Mouse (Mus musculus) liver, embryonic 13.5 days (tissue): ENCODE data around the gene Tmem72. TPM values are rescaled to one million over a fixed set of nuclear protein-coding genes. Genes with fewer than 3 reads are reported as not detected.

ENCODE experiments used
- ATAC-seq: fragments of 200-750 bp; cut with Nextera tagmentation; 2 replicates; pipeline ENCODE4 v1.8.0; 2017; ENCODE audit warnings: low read depth, mild to moderate bottlenecking, moderate number of reproducible peaks, moderate library complexity
- DNase-seq: peaks from one replicate; pipeline ENCODE4 v3.0.0; 2022
- H3K27ac ChIP-seq: fragments of 300-500 bp; sonication (generic); 2 replicates; pipeline ENCODE4 v1.5.1; 2015; ENCODE audit warnings: moderate library complexity, mild to moderate bottlenecking, inconsistent platforms
- H3K27me3 ChIP-seq: fragments of 300-500 bp; sonication (generic); 2 replicates; pipeline ENCODE4 v1.6.1; 2015; ENCODE audit warnings: mild to moderate bottlenecking, inconsistent platforms
- H3K36me3 ChIP-seq: fragments of 300-500 bp; sonication (generic); 2 replicates; pipeline ENCODE4 v1.6.1; 2015; ENCODE audit warnings: mild to moderate bottlenecking, inconsistent platforms
- H3K4me1 ChIP-seq: fragments of 300-500 bp; sonication (generic); replicated peaks from 2 replicates; pipeline ENCODE4 v1.6.1; 2015; ENCODE audit warnings: inconsistent platforms
- H3K4me2 ChIP-seq: fragments of 300-500 bp; sonication (generic); 2 replicates; pipeline ENCODE4 v1.6.1; 2015; ENCODE audit warnings: inconsistent platforms, mild to moderate bottlenecking, moderate library complexity
- H3K4me3 ChIP-seq: fragments of 300-500 bp; sonication (generic); replicated peaks from 2 replicates; pipeline ENCODE4 v1.5.1; 2015; ENCODE audit warnings: mild to moderate bottlenecking, inconsistent platforms
- H3K9ac ChIP-seq: fragments of 300-500 bp; sonication (generic); 2 replicates; pipeline ENCODE4 v1.6.1; 2015; ENCODE audit warnings: mild to moderate bottlenecking, inconsistent platforms
- H3K9me3 ChIP-seq: fragments of 300-500 bp; sonication (generic); replicated peaks from 2 replicates; pipeline ENCODE4 v1.6.1; 2016; ENCODE audit warnings: inconsistent platforms
- WGBS: fragments of 180-500 bp; shearing (Covaris S2); methylation state at CpG from one replicate; pipeline ENCODE4 v1.1.7; 2015; ENCODE audit not compliant: insufficient replicate concordance; 5-methylcytosine and 5-hydroxymethylcytosine counted together
- polyA plus RNA-seq: library from polyadenylated mRNA; unstranded; fragments of >200 nt; fragmentation: Nextera tagmentation; extraction: Ambion mirVana; gene quantifications from 2 replicates; pipeline ENCODE4 v1.2.1, GENCODE M21; 2015

The Tmem72 gene
- polyA plus RNA-seq, 1 experiment from 2014 or later: 0.01 TPM

DNA sequence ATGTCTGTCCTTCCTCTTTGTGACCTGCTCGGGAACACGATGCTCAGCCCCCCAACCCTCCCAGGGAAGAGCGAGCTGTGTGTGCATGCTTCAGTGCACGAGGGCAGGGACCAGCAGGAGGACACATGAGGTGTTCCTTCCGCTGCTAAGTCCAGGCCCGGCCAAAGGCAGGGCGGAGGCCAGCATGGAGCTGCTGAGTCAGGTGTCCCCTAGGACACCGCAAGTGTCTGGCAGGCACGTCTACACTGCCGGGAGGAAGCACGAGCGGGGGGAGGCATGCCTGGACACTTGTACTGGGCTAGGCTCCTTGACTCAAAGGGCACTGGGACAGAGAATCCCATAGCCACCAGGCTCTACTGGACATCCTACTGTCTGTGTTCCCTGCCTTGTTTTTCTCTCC, 69.0 kb downstream of the Tmem72 start:
- ATAC-seq (no peak), DNase-seq (no peak)

GRCm38 (mm10) chr6:116644335-116644734, 72.4 kb downstream of the Tmem72 start:
- Histone ChIP-seq H3K27me3 (no peaks in the 10 kb centered on the region), H3K4me1 (peaks cover 4% of the 10 kb centered on the region), H3K9me3 (no peaks in the 10 kb centered on the region), H3K27ac (no peak overlapping the region), H3K36me3 (no peaks in the 10 kb centered on the region), H3K4me3 (no peak overlapping the region), H3K9ac (no peak overlapping the region), H3K4me2 (no peak overlapping the region)
- DNase-seq: no peak
- ATAC-seq: no peak
- WGBS: 48% methylated on average over 3 of the region's 3 CpGs

More for the DNA sequence above, 69.0 kb downstream of the Tmem72 start:
- Histone ChIP-seq H3K36me3 (no peaks in the 10 kb centered on the region), H3K27me3 (no peaks in the 10 kb centered on the region; the same call in 1 of the 2 replicates), H3K4me2 (no peak overlapping the region), H3K4me1 (peaks cover 12% of the 10 kb centered on the region), H3K4me3 (no peak overlapping the region), H3K9me3 (no peaks in the 10 kb centered on the region), H3K27ac (no peak overlapping the region), H3K9ac (no peak overlapping the region)
- 68% methylated on average over 12 of the region's 12 CpGs for WGBS

DNA sequence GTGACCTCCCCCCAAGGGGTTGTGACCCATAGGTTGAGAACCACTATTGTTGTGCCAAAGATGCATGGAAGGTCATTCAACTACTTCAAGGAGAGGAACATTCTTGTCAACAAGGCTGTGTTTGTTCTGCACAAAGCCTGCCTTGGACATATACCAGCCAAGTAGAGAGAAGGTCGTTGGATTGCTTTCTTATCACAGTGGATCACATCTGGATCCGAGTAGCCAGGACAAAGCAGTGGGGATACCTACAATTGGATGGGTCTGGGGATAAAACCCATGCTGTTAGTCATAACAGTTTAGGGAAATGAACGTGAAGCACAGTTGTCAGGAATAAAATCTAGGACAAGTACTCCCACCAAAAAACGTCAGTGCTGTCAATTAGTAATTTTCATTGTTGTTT, 72.8 kb downstream of the Tmem72 start:
- H3K4me3 ChIP-seq: no peak overlapping the region
- no peak overlapping the region for H3K4me2 ChIP-seq
- H3K36me3 ChIP-seq: no peaks in the 10 kb centered on the region
- no peak overlapping the region for H3K27ac ChIP-seq
- 48% methylated on average over 4 of the region's 4 CpGs for WGBS
- no peaks in the 10 kb centered on the region for H3K27me3 ChIP-seq
- DNase-seq (no peak), ATAC-seq (no peak)
- no peaks in the 10 kb centered on the region for H3K9me3 ChIP-seq
- H3K4me1 ChIP-seq: peaks cover 8% of the 10 kb centered on the region
- no peak overlapping the region for H3K9ac ChIP-seq

- Histone ChIP-seq H3K4me3 (no peak overlapping the region), H3K36me3 (no peaks in the 10 kb centered on the region), H3K9me3 (no peaks in the 10 kb centered on the region), H3K9ac (no peak overlapping the region), H3K27ac (no peak overlapping the region), H3K27me3 (no peaks in the 10 kb centered on the region), H3K4me2 (no peak overlapping the region), H3K4me1 (peaks cover 9% of the 10 kb centered on the region)
- WGBS: 75% methylated on average over 11 of the region's 11 CpGs
- ATAC-seq (no peak), DNase-seq (no peak)
Observed at GRCm38 (mm10) chr6:116642942-116643341, 73.8 kb downstream of the Tmem72 start.

- ATAC-seq: 0 out of 2 replicates have a peak, but pooled peaks have one; percentile 19
- H3K4me3 ChIP-seq: no peak overlapping the region
- WGBS: 40% methylated on average over 2 of the region's 2 CpGs
- no peak overlapping the region for H3K4me2 ChIP-seq
- no peak overlapping the region for H3K9ac ChIP-seq
- H3K36me3 ChIP-seq: no peaks in the 10 kb centered on the region
- H3K27me3 ChIP-seq: no peaks in the 10 kb centered on the region
- H3K27ac ChIP-seq: no peak overlapping the region
- no peaks in the 10 kb centered on the region for H3K9me3 ChIP-seq
- peaks cover 26% of the 10 kb centered on the region for H3K4me1 ChIP-seq
- no peak for DNase-seq
Observed at GRCm38 (mm10) chr6:116639663-116640062, 77.0 kb downstream of the Tmem72 start.

GRCm38 (mm10) chr6:116638871-116639270, 77.8 kb downstream of the Tmem72 start:
- Histone ChIP-seq H3K27me3 (no peaks in the 10 kb centered on the region), H3K9me3 (no peaks in the 10 kb centered on the region), H3K4me1 (peaks cover 33% of the 10 kb centered on the region), H3K4me3 (no peak overlapping the region), H3K36me3 (no peaks in the 10 kb centered on the region), H3K27ac (no peak overlapping the region), H3K4me2 (no peak overlapping the region), H3K9ac (no peak overlapping the region)
- DNase-seq: no peak
- WGBS: 62% methylated on average over 2 of the region's 2 CpGs
- no peak for ATAC-seq

GRCm38 (mm10) chr6:116637496-116637895, 79.2 kb downstream of the Tmem72 start:
- ATAC-seq (no peak), DNase-seq (no peak)
- Histone ChIP-seq H3K4me2 (no peak overlapping the region), H3K9ac (no peak overlapping the region), H3K4me1 (peaks cover 33% of the 10 kb centered on the region), H3K4me3 (no peak overlapping the region), H3K27ac (no peak overlapping the region), H3K27me3 (no peaks in the 10 kb centered on the region), H3K9me3 (no peaks in the 10 kb centered on the region), H3K36me3 (no peaks in the 10 kb centered on the region)
- WGBS: 60% methylated on average over 5 of the region's 5 CpGs

DNA sequence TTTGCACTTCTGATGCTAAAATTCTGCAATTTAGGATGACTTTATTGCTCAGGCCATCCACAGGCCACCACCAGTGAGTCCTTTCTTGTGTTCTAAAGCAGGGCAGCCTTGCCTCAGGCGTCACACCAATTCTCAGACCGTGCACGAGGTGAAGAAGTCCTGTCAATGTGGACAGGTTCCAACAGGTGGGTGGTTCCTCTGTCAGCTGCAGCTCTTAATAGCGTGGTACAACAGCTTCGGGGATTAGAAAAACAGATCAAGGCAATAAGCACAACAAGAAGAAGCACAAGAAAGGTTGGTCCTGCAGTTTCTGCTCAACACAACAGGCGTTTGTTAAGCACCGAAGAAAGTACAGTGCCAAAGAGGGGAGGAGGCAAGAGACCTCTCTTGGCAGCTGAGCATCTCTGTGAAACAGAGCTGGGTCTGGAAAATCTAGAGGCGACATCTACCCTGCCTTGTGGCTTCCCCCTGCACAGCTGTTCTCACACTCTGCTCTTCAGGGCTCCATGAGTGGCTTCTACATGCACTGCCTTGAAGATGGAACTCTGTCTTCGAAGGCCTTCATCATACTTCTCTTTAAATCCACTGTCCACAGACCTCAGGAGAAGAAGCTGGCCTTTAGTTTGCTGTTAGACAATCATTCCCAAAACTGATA, 80.0 kb downstream of the Tmem72 start:
- WGBS: 59% methylated on average over 9 of the region's 9 CpGs
- H3K27ac ChIP-seq: peak overlapping the region; percentile 58; the same call in 1 of the 2 replicates
- DNase-seq: no peak

GRCm38 (mm10) chr6:116635251-116636180, 81.2 kb downstream of the Tmem72 start:
- H3K27ac ChIP-seq: peak overlapping the region; percentile 79
- 34% methylated on average over 10 of the region's 10 CpGs for WGBS
- H3K9me3 ChIP-seq: no peaks in the 10 kb centered on the region
- H3K27me3 ChIP-seq: no peaks in the 10 kb centered on the region
- DNase-seq: no peak
- ATAC-seq: peak; percentile 82
- no peak overlapping the region for H3K9ac ChIP-seq
- peaks cover 36% of the 10 kb centered on the region for H3K4me1 ChIP-seq
- H3K4me2 ChIP-seq: no peak overlapping the region
- H3K36me3 ChIP-seq: no peaks in the 10 kb centered on the region
- H3K4me3 ChIP-seq: no peak overlapping the region

More for the DNA sequence above, 80.0 kb downstream of the Tmem72 start:
- no peaks in the 10 kb centered on the region for H3K36me3 ChIP-seq
- H3K9me3 ChIP-seq: no peaks in the 10 kb centered on the region
- H3K4me2 ChIP-seq: no peak overlapping the region
- H3K4me1 ChIP-seq: peaks cover 36% of the 10 kb centered on the region
- H3K9ac ChIP-seq: no peak overlapping the region
- no peak for ATAC-seq
- H3K27me3 ChIP-seq: no peaks in the 10 kb centered on the region
- no peak overlapping the region for H3K4me3 ChIP-seq

DNA sequence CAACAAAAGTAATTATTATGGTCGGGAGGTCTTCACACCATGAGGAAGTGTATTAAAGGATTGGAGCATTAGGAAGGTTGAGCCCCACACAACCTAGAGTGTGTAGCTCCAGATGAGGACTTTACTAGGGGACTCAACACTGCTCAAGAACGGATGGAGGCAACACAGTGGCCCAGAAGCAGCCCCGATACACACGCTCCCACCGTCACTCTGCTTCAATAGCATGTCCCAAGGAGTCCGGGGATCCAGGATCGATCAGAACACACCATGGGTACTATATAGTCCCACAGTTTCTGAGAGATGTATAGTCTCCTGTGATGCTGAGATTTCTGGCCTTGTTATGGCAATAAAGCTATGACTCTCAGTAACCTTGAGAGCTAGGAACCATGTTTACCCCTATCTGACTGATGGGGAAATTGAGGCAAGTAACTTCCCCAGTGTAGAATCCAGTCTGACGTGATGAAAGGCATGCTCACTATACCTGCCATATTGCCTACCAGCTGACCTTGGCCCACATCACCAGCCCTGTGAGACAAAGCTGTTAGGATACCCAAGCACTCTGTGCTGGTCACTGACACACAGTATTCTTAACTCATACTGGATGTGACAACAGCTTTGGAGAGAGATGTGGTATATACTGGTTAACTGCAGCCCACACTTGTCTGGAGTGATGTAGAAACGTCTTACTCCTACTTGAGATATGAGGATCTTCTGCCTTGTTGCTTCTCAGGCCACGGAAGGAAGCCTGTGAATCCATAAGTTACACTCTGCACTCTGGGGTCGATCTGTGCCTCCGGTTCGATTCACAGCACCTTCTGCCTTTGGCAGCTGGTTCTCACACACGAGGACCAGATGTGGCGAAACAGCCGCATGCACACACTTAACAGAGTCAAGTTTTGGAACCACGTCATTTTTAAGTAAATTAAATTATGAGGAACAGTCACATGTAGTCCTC, 82.7 kb downstream of the Tmem72 start:
- 77% methylated on average over 17 of the region's 17 CpGs for WGBS
- Histone ChIP-seq H3K9ac (no peak overlapping the region), H3K9me3 (no peaks in the 10 kb centered on the region), H3K36me3 (no peaks in the 10 kb centered on the region), H3K4me2 (no peak overlapping the region), H3K4me3 (no peak overlapping the region), H3K27me3 (no peaks in the 10 kb centered on the region), H3K27ac (peak overlapping the region; percentile 79), H3K4me1 (peaks cover 39% of the 10 kb centered on the region)
- DNase-seq (no peak), ATAC-seq (no peak)

DNA sequence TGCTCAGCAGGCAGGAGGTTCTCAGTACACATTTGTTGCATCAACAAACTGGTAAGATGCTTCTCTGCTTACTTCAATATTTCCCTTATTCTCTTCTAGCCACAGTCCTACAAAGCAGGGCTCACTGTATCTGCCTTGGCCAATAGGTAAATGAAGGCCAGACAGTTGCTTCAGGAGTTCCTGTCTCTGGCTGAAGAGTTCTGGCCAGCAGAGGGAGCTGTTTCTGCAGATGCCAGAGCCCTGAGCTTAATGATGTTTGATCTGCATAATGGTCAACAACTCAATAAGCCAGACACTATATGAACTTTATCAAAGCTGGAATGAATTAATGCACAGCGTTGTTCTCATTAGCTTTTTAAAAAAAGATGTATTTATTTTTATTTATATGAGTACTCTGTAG, 84.6 kb downstream of the Tmem72 start:
- DNase-seq: peak; percentile 33
- Histone ChIP-seq H3K4me1 (peaks cover 47% of the 10 kb centered on the region), H3K9ac (no peak overlapping the region), H3K9me3 (no peaks in the 10 kb centered on the region), H3K4me3 (no peak overlapping the region), H3K4me2 (no peak overlapping the region), H3K27me3 (no peaks in the 10 kb centered on the region), H3K36me3 (no peaks in the 10 kb centered on the region), H3K27ac (no peak overlapping the region)
- no peak for ATAC-seq
- 33% methylated on average over 1 of the region's 1 CpGs for WGBS
